Mouse (Mus musculus): Measurements from ENCODE around the gene Itpr3.

DNA sequence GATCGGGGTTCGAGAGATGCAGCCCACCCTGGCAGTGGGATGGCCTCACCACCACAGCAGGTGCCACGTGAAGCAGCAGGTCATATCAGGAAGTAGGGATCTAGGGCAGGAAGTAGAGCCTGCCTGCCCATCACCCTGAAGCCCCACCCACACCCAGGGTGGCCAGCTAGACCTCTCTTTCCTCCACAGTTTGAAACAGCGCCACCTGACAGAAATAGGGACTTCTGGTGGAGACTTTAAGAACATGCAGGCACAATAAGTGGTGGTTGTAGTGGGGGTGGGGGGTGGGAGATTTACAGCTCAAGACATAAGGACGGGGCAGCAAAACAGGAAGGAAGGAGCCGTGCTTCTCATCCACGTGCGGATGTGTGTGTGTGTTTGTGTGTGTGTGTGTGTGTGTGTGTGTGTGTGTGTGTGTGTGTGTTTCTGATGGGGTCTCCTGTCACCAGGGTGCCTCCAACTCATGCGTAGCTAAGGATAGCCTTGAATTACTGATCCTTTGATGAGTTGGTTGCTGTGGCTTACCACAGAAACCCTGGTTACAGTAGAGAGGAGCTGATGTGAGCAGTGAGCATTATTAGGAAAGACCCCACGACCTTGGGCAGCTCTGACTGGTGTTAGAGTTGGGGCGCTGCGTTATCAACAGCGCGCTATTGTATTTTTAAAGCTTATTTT lies 45.0 kb upstream of the Itpr3 start:
- TF ChIP-seq CTCF (IDR thresholded peaks at IDR 0.05) (peak; percentile 42), EP300 (IDR thresholded peaks at IDR 0.05) (no peak)
